Mouse (Mus musculus): ENCODE data around the gene Aktip. TPM values are rescaled to one million over a fixed set of nuclear protein-coding genes. Genes with fewer than 3 reads are reported as not detected.

The Aktip gene
- total RNA-seq, 2 experiments from 2014 or later = 99.8 to 102 TPM

DNA sequence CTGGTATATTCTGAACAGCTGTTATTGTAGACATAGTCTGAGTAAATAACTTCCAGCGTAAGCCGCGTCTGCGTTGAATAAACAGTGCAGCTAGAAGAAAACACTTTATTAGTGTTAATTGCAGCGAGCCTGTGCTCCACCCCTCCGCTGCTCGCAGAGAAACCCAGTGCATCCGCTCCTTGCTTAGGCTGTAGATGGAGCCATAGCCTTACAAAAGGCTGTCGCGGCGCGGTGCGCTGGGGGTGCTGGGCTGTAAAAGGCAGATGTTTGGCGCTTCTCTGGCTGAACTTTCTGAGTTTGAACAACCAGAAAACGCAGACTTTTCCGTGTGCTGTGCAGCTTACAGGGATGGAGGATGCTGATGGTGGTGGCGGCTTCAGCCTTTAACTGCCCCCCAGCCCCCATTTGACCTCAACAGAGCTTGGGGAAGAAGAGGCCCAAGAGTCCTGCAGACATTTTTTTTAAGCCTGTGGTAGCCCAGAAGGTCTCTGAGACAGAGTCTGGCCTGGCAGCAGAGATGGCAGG is 8.9 kb downstream of the Aktip start:
- DNase-seq = peak; percentile 60 to 64

DNA sequence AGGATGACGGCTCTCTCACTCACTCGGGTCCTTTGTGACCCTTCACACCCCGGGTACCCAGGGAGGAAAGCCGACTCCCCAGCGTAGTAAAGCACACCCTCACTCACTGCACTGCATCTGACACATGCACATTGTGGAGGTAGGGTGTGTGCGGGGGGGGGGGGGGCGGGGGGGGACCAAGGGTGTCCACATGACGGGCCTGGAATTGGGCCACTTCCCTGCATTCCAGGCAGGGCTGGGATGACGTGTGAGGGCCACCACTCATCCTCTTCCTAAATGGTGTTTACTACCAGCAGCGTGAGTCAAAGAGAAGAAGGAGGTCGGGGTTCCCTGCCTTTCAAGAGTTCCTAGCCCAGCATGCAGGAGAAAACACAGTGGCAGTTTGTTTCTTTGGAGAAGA is 11.6 kb downstream of the Aktip start:
- no peak for DNase-seq

DNA sequence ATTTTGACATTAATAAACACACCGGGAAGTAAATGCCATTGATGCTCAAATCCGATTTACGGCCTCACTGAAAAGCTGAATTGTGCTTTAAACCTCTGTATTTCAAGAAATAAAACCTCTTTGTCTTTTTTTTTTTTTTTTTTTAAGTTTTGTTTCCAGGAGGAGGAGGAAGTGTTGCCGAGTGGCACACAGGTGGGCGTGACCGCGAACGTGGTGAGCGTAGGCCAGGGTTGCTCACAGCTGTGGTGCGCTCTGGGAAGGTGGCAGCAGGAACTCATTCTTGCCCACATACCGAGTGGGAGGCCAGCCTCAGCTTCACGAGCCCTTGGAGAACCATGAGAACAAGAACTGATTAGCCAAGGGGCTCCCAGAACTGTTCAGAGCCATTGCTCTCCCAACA is 13.4 kb downstream of the Aktip start:
- DNase-seq = no peak

DNA sequence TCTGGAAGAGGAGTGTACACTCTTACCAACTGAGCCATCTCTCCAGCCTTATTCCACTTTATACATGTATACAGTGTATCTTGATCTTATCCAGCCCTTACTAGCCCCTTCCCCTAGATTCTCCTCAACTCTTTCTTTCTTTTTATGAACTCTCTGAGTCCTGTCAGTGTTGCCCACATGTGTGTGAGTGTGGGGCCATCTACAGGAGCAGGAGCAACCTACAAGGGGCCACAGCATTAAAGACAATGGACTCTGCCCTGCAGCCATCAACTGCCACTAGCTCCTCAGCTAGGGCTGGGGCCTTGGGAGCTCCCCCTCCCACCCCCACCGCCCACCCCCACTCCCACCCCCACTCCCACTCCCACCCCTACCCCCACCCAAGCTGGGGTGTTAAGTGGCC is 22.1 kb downstream of the Aktip start:
- DNase-seq = no peak

DNA sequence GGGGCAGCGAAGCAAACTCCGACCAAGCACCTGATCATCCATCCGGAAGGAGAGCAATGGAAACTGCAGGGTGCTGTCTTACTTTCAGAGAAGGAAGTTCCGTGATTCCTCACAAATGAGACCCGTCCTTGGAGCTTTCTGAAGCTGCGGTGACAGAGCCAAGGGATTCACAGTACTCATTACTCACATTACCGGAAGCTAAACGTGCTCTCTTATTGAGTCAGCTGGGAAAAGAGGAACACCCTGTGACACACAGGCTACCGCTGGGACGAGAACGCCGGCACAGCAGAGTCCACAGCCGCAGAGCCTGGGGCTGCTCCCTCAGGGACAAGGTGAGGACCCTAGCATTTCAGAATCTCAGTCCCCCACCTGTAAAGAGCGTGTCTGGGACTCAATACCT is 23.6 kb downstream of the Aktip start:
- no peak for DNase-seq

DNA sequence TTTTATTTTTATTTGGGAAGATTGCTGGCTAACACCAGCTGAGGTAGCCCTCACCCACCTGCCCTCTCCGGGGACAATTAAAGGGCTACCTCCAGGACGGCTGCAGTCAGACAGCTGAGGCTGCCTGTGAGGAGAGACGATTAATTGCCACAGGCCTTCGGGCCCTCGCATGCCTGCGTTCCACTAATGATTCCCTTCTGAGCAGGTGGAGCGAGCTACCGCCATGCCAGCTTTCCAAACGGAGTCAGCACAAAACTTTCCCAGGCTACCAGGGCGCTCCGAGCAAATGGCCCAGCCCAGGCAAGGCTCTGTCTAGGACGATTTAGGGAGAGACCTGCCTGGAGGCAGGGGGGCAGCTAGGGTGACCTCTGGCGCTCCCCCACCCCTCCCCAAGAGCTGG is 28.2 kb downstream of the Aktip start:
- DNase-seq = no peak

DNA sequence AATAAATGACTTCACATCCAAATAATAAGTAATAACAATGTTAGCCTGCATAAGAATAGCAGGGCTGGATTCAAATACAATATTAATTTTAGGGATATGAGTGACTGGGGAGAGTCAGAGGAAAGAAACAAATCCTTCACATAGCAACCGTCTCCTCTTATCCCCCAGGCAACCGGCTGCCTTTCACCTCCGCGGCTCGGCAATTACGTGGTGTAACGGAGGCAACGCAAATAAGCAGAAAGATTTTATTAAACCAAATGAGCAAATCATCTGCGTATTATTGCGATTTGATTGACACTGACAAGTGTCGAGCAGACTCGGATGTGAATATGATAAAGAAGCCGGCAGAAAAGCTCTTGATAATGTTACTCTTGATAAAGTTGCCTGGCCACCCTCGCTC is 28.9 kb downstream of the Aktip start:
- peak; percentile 31 to 45 for DNase-seq

DNA sequence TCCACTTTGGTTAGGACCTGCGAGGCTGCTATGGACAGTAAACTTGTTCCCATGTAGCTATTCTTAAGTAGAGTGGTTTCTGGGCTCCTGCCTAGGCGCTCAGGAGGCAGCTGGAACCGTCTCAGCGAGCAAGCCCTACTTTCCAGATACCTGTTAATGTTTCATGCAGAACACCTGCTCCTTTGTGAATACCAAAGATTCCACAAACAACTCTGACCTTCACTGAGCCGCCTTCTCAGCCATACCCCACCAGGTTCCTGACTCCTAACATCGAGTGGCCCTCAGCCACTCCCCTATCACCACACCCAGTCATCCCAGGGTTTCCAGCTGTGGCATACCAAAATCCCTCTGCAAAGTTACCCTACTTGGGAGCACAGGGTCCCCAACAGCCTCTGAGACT is 29.6 kb downstream of the Aktip start:
- DNase-seq = no peak

DNA sequence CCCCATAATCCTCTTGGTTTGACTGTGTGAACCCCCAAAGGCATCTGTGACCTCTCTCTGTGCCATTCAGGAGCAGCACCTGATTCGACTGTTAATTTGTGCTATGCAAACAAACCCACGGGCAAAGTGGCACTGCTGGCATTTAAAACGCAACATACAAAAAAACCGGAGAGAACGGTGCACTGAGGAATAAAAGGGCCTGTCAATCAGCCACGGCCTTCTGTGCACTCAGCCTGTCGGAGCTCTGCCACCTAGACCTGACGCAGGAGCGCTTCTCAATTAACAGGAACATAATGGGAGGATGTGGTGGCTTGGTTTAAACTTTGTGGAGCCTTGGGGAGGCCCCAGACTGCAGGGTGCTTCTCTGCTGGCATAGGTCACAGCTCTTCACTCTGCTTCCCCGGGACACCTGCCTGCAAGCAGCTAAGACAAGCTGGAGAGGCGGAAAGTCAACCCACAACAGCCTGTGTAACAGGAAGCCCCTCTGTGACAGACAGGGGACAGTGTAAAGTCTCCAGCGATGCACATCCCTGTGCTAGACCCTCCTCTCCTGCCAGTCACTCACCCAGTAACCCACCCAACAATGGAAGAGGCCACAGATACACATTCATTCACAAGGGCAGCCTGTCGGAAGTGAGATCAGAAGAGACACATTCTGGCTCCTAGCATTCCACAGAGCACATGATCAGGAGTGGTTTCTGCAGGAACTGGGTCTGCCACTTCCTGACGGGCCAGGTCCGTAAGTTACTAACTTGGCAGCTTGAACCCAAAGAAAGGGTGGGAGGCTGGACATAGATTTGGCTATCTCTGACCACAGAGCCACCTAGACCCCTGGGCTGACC is 39.6 kb downstream of the Aktip start:
- DNase-seq = no peak

DNA sequence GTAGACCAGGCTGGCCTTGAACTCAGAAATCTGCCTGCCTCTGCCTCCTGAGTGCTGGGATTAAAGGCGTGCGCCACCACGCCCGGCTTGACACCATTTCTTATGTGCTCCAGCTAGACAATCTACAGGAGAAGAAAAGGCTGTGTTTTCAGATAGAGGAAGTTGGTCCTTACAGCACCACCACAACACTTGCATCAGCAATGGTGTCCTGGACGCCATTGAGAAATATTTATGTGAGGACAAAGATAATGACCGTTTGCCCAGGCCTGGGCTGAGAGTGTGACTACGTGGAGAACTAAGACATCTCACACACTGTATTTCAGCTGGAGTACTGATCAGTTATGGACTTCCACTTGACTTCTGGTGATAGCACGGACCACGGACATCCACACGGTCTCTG is 41.2 kb downstream of the Aktip start:
- no peak for DNase-seq

DNA sequence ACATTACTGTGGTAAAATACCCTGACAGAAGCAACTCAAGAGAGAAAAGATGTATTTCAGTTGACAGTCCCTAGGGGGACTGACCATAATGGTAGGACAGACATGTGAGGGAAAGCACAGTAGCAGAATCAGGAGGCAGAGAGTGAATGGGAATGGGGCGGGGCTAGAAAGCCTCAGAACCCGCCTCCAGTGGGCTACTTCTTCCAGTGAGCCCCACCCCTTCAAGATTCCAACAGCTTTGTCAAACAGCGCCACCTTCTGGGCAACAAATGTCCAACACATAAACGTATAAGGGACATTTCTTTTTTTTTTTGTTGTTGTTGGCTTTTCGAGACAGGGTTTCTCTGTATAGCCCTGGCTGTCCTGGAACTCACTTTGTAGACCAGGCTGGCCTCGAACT is 45.2 kb downstream of the Aktip start:
- DNase-seq = no peak

DNA sequence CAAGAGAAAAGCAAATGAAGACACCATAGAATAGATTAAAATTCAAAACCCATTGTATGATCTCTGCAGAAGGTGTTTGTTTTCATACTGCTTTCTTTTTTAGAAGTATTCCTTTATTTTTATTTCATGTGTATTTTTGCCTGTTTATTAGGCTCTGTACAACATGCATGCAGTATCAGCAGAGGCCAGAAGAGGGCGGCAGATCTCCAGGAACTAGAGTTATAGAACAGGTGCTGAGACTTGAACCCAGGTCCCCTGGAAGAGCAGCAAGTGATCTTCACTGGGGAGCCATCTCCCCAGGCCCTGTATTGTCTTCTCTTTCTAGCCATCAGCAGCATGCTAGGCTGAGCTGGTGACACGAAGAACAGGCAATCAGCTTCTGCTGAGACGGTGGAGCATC is 45.9 kb downstream of the Aktip start:
- DNase-seq = no peak

DNA sequence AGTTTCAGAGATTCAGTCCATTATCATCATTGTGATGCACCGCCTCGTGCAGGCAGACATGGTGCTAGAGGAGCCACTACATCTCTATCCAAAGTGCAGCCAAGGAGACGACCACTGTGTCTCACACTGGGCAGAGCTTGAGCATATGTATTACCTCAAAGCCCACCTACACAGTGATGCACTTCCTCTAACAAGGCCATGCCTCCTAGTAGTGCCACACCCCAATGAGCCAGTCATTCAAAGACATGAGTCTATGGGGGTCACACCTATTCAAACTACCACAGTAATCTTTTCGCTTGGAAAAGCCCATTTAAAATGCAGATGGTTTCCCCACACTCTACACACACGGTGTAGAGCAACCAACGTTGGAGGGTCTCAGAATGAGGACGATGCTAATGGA is 48.2 kb downstream of the Aktip start:
- DNase-seq = no peak

DNA sequence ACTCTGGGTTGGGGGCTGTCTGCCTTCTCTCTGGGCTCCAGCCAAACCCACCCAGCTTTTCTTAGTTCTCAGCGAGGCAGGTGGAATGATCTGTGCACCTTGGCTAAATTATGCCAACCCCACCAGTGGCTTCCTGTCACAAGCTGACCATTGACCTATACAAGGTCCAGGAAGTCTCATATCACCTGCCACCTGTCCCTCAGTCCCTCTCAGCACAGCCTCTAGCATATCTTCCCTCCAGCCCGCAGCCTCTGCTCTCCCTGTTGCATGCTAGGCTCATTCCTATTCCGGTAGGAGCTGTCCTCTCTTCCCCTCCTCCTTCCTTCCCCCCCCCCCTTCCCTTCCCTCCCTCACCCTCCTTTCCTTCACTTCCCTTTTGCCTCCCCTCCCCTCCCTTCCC is 50.5 kb downstream of the Aktip start:
- no peak for DNase-seq

DNA sequence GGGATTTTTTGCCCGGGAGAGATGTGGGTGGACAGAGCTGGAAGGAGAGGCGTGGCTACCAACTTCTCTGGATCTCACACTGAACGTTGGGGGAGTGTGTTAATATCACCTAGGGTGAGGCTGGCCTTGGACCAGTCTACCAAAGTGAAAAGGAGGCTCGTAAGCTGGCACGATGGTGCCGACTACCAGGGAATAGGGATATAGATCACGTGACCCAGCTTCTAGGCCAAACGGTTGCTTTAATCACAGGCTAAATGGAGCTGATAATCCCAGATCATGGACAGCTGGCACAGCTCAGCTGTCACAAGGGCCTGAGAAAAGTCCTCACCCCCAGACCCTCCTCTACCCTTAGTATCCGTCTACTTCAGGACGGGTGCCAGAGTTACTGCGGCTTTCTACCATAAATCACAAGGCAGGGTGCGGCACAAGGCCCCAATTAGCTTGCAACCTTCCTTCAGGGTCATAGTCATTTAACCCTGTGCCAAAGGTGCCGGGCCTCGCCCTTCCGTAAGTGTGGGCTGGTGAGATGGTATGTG is 51.1 kb downstream of the Aktip start:
- no peak for DNase-seq

DNA sequence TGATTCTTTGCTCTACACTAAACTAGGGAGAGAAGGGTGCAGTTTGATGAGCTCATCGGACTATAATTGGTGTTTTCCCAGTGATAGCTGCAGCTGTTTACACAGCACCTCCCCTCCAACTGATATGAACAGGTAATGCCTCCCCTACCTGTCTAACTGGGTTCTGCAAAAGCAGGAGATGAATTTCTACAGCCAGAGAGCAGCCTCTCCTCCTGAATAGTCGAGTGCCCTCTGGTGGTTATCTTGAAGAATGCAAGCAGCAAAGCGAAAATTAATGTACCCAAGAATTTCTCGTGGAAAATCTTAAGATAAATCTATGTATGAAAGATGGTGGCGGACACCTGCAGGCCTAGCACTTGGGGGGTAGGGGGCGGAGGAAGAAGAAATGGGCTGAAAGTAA is 52.1 kb downstream of the Aktip start:
- DNase-seq = peak in 1 of 2 experiments; percentile 23

DNA sequence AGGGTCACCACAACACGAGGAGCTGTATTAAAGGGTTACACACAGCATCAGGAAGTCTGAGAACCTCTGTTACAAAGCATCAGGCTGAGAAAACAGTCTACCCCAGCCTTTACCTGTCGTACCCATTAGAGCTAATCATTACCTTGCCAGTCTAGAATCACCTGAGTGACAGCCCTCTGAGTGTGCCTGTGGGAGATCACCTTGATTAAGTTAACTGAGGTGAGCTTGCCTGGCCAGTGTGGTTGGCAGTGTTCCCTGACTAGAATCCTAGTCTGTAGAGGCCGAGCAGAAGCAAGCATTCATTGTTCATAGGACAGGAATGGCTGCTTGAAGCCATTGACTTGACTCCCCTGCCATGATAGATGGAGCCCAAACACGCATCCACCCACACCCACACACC is 58.9 kb downstream of the Aktip start:
- no peak for DNase-seq

DNA sequence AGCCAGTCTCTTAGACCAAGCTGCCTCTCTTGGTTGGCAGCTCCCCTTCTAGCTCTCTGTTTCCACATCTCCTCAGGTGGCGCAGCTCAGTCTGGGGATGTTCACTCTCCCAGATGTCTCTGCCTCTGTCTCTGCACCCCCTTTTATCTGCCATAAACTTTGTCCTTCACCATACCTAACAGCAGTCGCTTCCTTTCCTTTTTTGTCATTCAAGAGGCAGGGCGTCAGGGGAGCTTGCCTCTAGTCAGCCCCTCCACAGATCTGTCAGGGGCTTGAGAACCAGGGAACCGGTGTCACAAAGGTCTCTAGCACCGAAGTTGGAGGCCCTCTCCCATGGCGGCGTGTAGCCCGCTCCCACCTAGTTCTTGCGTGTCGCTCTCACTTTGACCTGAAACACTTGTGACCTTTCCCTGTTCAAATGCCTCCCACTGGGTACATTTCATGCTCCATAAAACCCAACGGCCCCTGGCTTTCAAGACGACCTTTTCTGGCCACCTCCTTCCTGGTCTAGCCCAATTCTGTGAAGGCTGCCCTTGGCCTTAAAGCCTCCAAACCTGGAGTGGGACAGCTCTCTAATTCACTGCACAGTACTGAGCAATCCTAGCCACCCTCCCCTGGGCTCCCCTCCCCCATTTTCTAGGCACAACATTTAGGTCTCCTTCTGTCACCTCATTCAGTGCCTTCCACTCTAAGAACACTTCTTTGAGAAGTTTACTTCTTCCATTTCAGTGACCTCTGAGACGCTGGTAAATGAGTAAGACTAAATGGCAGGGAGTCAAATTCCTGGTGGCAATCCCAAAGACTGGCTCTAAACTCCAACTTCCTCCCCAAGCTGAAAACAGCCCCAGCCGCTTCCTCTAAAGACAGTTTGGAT is 64.2 kb downstream of the Aktip start:
- DNase-seq = no peak

DNA sequence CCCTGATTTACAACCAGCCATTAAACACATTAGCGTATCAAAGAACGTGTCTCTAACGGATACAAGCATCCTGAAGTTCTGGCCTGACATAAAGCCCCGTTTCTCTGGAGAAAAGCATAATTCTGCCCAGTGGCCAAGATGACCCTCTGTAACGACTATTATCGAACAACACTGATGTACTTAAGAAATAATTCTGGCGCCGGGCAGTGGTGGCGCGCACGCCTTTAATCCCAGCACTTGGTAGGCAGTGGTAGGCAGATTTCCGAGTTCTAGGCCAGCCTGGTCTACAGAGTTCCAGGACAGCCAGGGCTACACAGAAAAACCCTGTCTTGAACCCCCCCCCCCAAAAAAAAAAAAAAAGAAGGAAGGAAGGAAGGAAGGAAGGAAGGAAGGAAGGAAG is 65.1 kb downstream of the Aktip start:
- DNase-seq = no peak

DNA sequence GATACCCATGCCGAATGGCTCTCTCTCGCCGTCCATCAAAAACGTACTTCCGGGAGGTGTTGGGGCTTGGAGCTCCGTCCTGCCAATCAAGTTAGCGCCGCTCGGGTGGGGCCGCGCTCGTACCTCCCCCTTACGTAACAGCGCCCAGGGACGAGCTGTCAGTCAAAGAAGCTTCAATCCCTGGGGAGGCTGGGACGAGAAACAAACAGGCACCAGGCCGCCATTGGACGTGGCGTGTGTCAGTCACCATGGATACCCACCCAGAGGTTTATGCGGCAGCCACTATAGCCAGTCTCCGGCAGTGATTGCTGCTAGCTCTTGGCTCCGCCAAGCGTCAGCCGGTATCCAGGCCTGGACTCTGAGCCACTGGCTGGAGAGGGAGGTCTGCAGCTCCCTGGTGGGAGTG is 65.7 kb downstream of the Aktip start:
- DNase-seq = peak; percentile 100

DNA sequence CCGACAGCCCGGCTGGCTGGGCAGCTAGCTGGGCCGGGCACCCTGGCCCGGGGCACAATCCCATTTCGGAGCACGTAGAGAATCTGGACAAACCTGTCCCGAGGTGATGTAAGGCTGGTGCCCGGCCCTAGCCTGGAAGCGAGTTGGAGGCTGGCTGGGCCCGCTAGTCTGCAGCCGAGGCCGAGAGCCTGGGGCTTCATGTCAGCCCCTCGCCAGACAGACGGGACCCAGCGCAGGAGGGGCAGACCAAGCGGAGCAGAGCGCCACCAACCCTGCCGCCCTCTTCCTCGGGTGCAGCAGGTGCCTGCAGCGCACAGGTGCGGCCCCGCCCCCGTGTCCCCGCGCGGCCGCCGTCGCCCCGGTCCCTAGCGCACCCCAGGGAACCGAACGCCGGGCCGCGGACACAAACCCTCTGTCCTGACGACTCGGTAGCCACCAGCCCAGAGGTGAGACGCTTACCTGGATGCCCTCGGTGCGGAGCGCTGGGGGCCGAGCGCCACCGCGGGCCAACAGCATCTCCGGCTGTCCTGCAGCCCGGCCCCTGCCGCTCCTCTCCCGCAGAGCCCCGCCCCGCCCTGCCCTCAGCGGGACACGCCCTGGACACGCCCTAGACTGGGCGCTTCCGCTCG is 66.2 kb downstream of the Aktip start:
- no peak for DNase-seq

DNA sequence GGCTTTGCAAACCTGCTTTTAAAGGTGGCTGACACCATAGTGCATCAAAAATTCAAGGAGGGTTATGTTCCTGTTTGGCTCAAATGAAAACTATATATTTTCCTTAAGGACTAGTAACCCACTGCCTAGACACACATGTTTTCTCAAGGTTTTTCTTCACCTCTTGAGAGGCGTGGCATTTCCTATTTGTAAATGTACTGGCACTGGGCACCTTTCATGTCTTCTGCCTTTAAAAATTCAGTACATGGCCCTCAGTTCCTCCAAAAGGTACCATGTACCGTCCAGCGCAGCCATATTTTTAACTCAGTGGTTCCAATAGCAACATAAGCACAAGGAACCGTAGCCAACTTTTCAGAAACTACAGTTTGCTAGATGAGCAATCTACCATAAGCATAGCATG is 67.0 kb downstream of the Aktip start:
- DNase-seq = no peak

DNA sequence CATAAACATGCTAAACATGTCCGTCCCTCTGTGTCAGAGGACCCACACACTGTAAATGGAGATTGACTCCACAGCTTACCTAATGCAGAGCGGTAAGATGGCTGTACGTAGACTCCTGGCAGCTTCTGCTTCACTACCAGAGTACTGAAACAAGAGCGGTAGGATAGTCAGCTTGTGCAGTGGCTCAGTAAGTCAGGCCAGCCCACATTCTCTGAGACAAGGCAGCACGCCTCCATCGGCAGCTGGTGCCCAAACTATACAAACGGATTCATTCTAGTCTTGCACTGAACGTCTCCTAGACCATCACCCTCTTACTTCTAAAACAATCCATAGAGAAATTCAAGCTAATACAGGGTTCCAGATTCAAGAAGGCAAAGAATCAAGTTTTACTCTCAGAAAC is 73.0 kb downstream of the Aktip start:
- peak; percentile 41 to 46 for DNase-seq
